17 mouse cellular contexts compared by ENCODE assay signal in genomic region chr16:21743401-21743800, GRCm38 (mm10).
"Had no signal": no experiment of that assay in that cellular context is flagged by ENCODE, and none has a peak within 500 bp of the region (broad histone marks: within the 10 kb centered on the region; RNA-seq: fewer than 3 reads in every experiment).

No protein-coding gene starts in this region.

- H3K9ac ChIP-seq: limb, embryonic 12.5 days; liver, embryonic 13.5 days; liver, postnatal 0 days; lung, embryonic 15.5 days; midbrain, embryonic 12.5 days had no signal

- ATAC-seq: liver, postnatal 0 days had no signal

- H3K27me3 ChIP-seq: limb, embryonic 12.5 days; liver, embryonic 13.5 days; lung, embryonic 15.5 days; midbrain, embryonic 12.5 days had no signal

- H3K4me1 ChIP-seq: limb, embryonic 12.5 days; lung, embryonic 15.5 days; midbrain, embryonic 12.5 days had no signal

- H3K9me3 ChIP-seq: limb, embryonic 12.5 days; liver, embryonic 13.5 days; lung, embryonic 15.5 days; midbrain, embryonic 12.5 days had no signal

- H3K36me3 ChIP-seq: limb, embryonic 12.5 days; liver, embryonic 13.5 days; lung, embryonic 15.5 days; midbrain, embryonic 12.5 days had no signal

- H3K4me2 ChIP-seq: limb, embryonic 12.5 days; liver, embryonic 13.5 days; lung, embryonic 15.5 days; midbrain, embryonic 12.5 days had no signal

- H3K27ac ChIP-seq: limb, embryonic 12.5 days; lung, embryonic 15.5 days; macrophage; midbrain, embryonic 12.5 days had no signal

- H3K4me3 ChIP-seq: limb, embryonic 12.5 days; liver, embryonic 13.5 days; lung, embryonic 15.5 days; megakaryocyte, embryonic 14.5 days; midbrain, embryonic 12.5 days had no signal

- DNase-seq: kidney, adult 8-10 months; kidney, postnatal 25 days; layer of hippocampus, adult 9-11 months; layer of hippocampus, postnatal 36 days; liver; liver, embryonic 13.5 days; liver, postnatal 0 days; lung, postnatal 14 days; right cerebral cortex, postnatal 4 days; spleen, adult 18-20 months; thymus, adult 2 months; thymus, postnatal 25 days had no signal
